Comparison of ENCODE assay signal across 8 mouse cellular contexts in genomic region chr2:28446515-28447314, GRCm38 (mm10). TPM values are rescaled to one million over a fixed set of nuclear protein-coding genes. Genes with fewer than 3 reads are reported as not detected.
A peak's percentile ranks its signal among the peaks of the same experiment; 100 is the strongest.
DNase-seq lines count a peak whose midpoint lies in the region; ATAC-seq and TF ChIP-seq lines count a peak whose summit lies in the region.

Gene Ppp1r26, plus strand, starts transcription at chr2:28446800.

- peak; percentile 75 for ATAC-seq in embryonic facial prominence, embryonic 14.5 days (ENCODE audit: low read depth)
- 0 out of 4 replicates have a peak, but pooled peaks of 1 of the 2 experiments have one; percentile 28 for ATAC-seq in hematopoietic stem cell, adult 5-6 weeks (replicated peaks in 1 of 2; ENCODE audit: insufficient read depth in 1 of 2, low FRiP score in 2 of 2, low TSS enrichment in 1 of 2, low read depth in 1 of 2, poor library complexity in 2 of 2, severe bottlenecking in 2 of 2)

- WGBS in embryonic facial prominence, embryonic 14.5 days, result 0% methylated on average over 17 of the region's 118 CpGs

- no peaks in the 10 kb centered on the region for H3K9me3 ChIP-seq in ES-E14 (ENCODE audit: control insufficient read depth, insufficient read depth, low read depth, low read length)
- no peaks in the 10 kb centered on the region for H3K9me3 ChIP-seq in embryonic facial prominence, embryonic 14.5 days (ENCODE audit: control insufficient read depth, low read length)

- H3K4me1 ChIP-seq in ES-E14 (ENCODE audit: control insufficient read depth in 2 of 2, insufficient read depth in 2 of 2, low read length in 2 of 2, poor library complexity in 1 of 2), result no peaks in the 10 kb centered on the region; a peak in 1 of 4 replicates
- H3K4me1 ChIP-seq in embryonic facial prominence, embryonic 14.5 days (ENCODE audit: control insufficient read depth, insufficient read depth, low read length), result 0 out of 2 replicates have a peak, but pooled peaks cover 5% of the 10 kb centered on the region

- H3K27me3 ChIP-seq in embryonic facial prominence, embryonic 14.5 days (replicated peaks; ENCODE audit: control insufficient read depth, insufficient read depth, low read length), result no peaks in the 10 kb centered on the region; the same call in 1 of the 2 replicates

- no peak for DNase-seq in ES-E14 (ENCODE audit: low read depth, low spot score)
- peak; percentile 62 to 69 for DNase-seq in adrenal gland, postnatal 36 days
- DNase-seq in embryonic facial prominence, embryonic 14.5 days (ENCODE audit: low spot score), result peak; percentile 32
- DNase-seq in layer of hippocampus, postnatal 14 days (ENCODE audit: low spot score in 2 of 2), result peak in 1 of 2 experiments; percentile 25
- DNase-seq in lung, postnatal 14 days, result peak; percentile 43
- peak; percentile 59 for DNase-seq in right cerebral cortex, postnatal 25 days
- no peak for DNase-seq in yolk sac, embryonic 10.5 days (ENCODE audit: low spot score)

- no peak within 1 kb of the TSS for H3K27ac ChIP-seq in ES-E14 (ENCODE audit: insufficient read depth, low read depth, low read length, poor library complexity, severe bottlenecking)
- peak within 1 kb of the TSS; percentile 77 for H3K27ac ChIP-seq in embryonic facial prominence, embryonic 14.5 days (replicated peaks; ENCODE audit: low read depth, low read length)

- peak within 1 kb of the TSS; percentile 77 to 82 for H3K4me3 ChIP-seq in ES-E14 (ENCODE audit: insufficient read depth in 1 of 2, low read depth in 1 of 2, low read length in 2 of 2, poor library complexity in 1 of 2, severe bottlenecking in 1 of 2)
- peak within 1 kb of the TSS; percentile 77 for H3K4me3 ChIP-seq in embryonic facial prominence, embryonic 14.5 days (ENCODE audit: low read depth, low read length)

- in situ Hi-C loops in ES-E14 (cut with MboI; ENCODE audit: low sequenced_read_pairs in 2 of 2, unreplicated experiment in 2 of 2), result no loop called here

- H3K9ac ChIP-seq in ES-E14 (ENCODE audit: insufficient read depth, low read depth, low read length, poor library complexity, severe bottlenecking), result peak within 1 kb of the TSS; percentile 81
- peak within 1 kb of the TSS; percentile 88 for H3K9ac ChIP-seq in embryonic facial prominence, embryonic 14.5 days (ENCODE audit: low read depth, low read length)

- H3K36me3 ChIP-seq in ES-E14 (ENCODE audit: control insufficient read depth, insufficient read depth, low read length, poor library complexity, severe bottlenecking), result no peaks in the 10 kb centered on the region
- H3K36me3 ChIP-seq in embryonic facial prominence, embryonic 14.5 days (ENCODE audit: control insufficient read depth, insufficient read depth, low read length), result 0 out of 2 replicates have a peak, but pooled peaks cover 4% of the 10 kb centered on the region

- peak within 1 kb of the TSS; percentile 94 for H3K4me2 ChIP-seq in embryonic facial prominence, embryonic 14.5 days (ENCODE audit: low read depth, low read length)

TF ChIP-seq in ES-E14, 5 proteins besides CTCF, POLR2A, EP300 and RAD21:
- TF ChIP-seq ZC3H11A (IDR thresholded peaks at IDR 0.05; ENCODE audit: borderline replicate concordance, low read depth, low read length) (no peak), MAFK (IDR thresholded peaks at IDR 0.05; ENCODE audit: insufficient read depth, low read depth, low read length) (no peak), HCFC1 (IDR thresholded peaks at IDR 0.05; ENCODE audit: borderline replicate concordance, insufficient read depth, low read length) (no peak), ZNF384 (IDR thresholded peaks at IDR 0.05; ENCODE audit: low read depth, low read length) (no peak), CHD2 (IDR thresholded peaks at IDR 0.05; ENCODE audit: low read depth, low read length) (no peak)

RNA-seq across cellular contexts. Expression of gene Ppp1r26, which starts in this region (rescaled TPM):
- 2.4 and 2.5 TPM in 2 replicates for total RNA-seq in ES-E14 (2012; rRNA removed)
- 1 to 10 TPM; 5.1 to 5.6 TPM for total RNA-seq in adrenal gland, postnatal 36 days (2021)
- 3.8 and 4.9 TPM in 2 replicates for polyA plus RNA-seq in embryonic facial prominence, embryonic 14.5 days (2014; fragmentation: Nextera tagmentation; extraction: Ambion mirVana)
- total RNA-seq in hematopoietic stem cell, adult 5-6 weeks (2017), result 8.6 and 11.7 TPM in 2 replicates
- 10 to 100 TPM; 14.1 to 15.4 TPM for total RNA-seq in layer of hippocampus, postnatal 14 days (2021)

Comparison
In these comparisons a context has a peak if more than half of its experiments do, and no peak if none do; other contexts are left out.
1. DNase-seq: peak in adrenal gland, postnatal 36 days (2 of 2), embryonic facial prominence, embryonic 14.5 days (single experiment), lung, postnatal 14 days (single experiment) and right cerebral cortex, postnatal 25 days (single experiment); none in ES-E14 (single experiment) and yolk sac, embryonic 10.5 days (single experiment).